Mouse (Mus musculus): Measurements from ENCODE around the gene Lyg1. TPM values are rescaled to one million over a fixed set of nuclear protein-coding genes. Genes with fewer than 3 reads are reported as not detected.
"Not testable (repeated sequence)": the region's sequence is repeated elsewhere in the genome, so short reads cannot be mapped to it uniquely, and the experiment has no call there.

Gene Lyg1
- not detected for total RNA-seq (2021)
- long read RNA-seq, result 0 reads

DNA sequence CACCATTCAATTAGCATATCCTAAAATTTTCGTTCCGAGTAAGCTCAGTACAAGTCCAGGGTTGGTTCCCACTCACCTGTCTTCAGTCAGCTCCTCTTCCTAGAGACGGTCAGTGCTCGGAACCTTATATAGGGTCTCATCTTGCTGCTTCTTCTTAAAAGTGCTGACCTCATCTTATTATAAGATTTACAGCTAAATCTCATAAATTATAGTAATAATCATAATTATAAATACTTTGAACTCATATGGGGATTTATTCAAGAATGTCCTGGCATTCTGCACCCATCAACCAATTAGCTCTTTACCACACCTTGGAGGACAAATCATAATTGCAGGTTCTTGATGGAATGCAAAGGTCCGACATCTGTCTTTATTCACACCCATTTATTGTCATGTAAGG, at the start of gene Lyg1:
TSS of gene Lyg1 (minus strand) at position 101 of the 400 bp plus-strand sequence.
- no peak for DNase-seq (ENCODE audit: low spot score in 2 of 2)

- no peak for DNase-seq (ENCODE audit: low spot score in 2 of 2)
Observed at GRCm38 (mm10) chr1:38006741-38007140, 49.2 kb upstream of the Lyg1 start.

- no peak for DNase-seq (ENCODE audit: low spot score in 2 of 2)
Observed at GRCm38 (mm10) chr1:38003046-38003445, 45.5 kb upstream of the Lyg1 start.

- DNase-seq (ENCODE audit: low spot score in 2 of 2), result no peak
Observed at GRCm38 (mm10) chr1:38001956-38002355, 44.4 kb upstream of the Lyg1 start.

DNA sequence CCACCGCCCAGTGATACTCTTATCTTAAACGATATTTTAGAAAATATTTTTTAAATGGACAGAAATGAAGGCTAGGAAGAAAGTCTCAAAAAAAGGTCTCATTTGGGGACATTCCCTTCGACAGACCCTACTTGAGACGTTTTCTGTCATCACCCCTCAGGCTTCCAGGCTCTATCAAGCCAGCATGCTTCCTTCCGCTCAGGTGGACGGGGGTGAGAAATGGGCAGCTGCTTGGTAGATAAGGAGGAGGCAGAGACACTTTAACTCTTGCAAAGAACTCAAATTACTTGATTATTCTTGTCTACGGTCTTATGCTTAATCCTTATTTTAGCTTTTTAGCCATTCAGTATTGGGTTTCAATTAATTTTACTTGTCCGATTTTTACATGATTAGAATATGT, 43.3 kb upstream of the Lyg1 start:
- DNase-seq (ENCODE audit: low spot score in 2 of 2), result no peak

GRCm38 (mm10) chr1:37999552-37999951, 42.0 kb upstream of the Lyg1 start:
- no peak for DNase-seq (ENCODE audit: low spot score in 2 of 2)

GRCm38 (mm10) chr1:37998371-37999199, 41.0 kb upstream of the Lyg1 start:
- DNase-seq (ENCODE audit: low spot score in 2 of 2), result no peak

DNA sequence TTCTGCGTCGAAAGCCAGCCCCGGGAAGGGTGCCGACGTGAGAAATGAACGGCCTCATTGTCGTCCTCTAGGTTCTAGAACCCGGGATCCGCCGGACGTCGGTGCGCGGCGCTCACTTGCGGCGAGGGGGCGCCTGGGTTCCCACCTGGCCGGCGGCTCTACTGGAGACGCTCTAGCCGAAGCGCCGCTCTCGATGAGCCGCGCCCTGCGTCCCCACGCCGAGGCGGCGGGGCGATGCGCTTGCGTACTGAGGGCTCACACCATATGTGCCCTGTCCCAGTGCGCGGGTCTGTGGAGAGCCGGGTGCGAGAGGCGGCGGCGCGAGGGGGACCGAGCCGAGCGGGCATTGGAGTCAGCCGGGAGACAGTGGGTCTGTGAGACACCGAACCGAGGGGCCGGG, 40.3 kb upstream of the Lyg1 start, which contains the start of the genes Txndc9 and Eif5b:
TSS of gene Txndc9 (minus strand) at position 27 of the 400 bp plus-strand sequence.
TSS of gene Eif5b (plus strand) at position 144 of the 400 bp plus-strand sequence.
- peak; percentile 93 to 96 for DNase-seq (ENCODE audit: low spot score in 2 of 2)

- peak; percentile 94 to 95 for DNase-seq (ENCODE audit: low spot score in 2 of 2)
Observed at GRCm38 (mm10) chr1:37996877-37997484, 39.4 kb upstream of the Lyg1 start.

DNA sequence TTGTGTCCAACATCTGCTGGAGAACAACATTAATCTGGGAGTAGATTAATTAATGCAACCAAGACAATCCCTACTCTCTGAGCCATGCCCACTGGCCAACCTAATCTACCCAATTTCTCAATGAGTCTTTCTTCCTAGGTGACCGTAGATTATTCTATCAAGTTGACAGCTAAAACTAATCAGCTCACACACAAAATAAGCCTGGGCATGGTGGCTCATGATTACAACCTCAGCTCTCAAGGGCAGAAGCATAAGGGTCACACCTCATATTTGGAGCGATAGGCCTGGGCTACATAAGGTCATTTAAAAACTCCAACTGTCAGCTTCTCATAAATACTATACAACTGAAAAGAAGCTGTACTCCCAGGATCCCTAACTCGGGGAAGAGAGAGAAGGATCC, 38.7 kb upstream of the Lyg1 start:
- DNase-seq (ENCODE audit: low spot score in 2 of 2), result no peak

GRCm38 (mm10) chr1:37987856-37988255, 30.3 kb upstream of the Lyg1 start:
- DNase-seq (ENCODE audit: low spot score in 2 of 2), result no peak

DNA sequence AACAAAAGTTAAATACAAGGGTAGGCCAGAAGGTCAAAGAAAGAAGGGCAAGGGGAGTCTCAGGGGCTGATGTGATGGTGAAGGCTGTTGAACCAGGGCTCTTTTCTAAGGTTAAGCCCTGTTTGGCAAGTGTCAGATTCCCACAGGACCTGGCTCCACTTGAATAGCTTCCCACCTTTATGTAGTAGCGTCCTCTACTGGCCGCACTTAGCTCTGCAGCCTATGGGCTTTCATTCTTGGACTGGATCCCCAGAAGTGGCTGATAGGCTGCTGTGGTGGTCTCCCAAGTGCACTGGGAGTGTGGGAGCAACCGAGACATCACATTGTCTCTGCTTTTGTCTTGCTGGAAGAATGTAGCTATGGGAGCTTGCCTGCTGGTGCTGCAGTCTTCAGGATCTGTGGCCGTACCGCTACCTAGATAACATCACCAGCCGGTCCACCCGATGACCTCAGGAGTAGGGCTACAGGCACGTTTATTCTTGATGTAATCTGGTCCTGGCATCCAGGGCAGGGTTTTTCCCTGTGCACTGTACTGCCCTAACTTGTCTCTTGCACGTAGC, 28.3 kb upstream of the Lyg1 start:
- peak; percentile 66 to 68 for DNase-seq (ENCODE audit: low spot score in 2 of 2)

DNA sequence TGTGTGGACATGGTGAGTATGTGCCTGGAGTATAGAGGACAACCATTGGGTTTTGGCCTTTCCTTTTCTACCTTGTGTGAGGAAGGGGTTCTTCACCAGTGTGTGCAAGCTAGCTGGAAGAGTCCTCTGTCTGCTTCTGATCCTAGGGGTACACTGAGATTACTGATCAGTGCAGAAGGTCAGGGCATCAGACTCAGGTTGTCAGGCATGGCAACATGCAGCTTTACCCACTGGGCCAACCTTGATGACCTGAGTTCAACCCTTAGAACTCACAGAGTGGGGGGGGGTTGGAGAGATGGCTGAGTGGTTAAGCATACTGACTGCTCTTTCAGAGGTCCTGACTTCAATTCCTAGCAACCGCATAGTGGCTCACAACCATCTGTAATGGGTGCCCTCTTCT, 26.8 kb upstream of the Lyg1 start:
- DNase-seq (ENCODE audit: low spot score in 2 of 2), result no peak

DNA sequence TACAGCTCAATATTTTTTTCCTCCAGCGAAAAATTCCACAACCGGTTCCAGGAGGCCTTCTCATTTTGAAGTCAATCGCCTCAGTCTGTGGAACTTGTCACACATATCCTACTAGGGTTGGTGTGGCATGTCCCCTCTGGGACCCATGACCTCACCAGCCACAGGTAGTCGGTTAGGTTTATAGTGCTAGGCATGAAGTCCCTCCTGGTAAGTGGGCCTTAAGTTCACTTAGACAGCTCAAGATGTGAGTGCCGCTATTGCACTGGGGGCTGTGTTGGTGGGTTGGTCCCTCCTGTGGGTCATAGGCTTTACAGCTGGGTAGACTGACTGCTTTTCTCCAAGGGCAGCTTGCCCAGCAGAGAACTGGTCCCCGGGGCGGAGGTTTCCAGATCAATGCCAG, 19.7 kb upstream of the Lyg1 start:
- DNase-seq (ENCODE audit: low spot score in 2 of 2), result no peak

- not testable (repeated sequence) for DNase-seq (ENCODE audit: low spot score in 2 of 2)
Observed at GRCm38 (mm10) chr1:37976666-37977065, 19.1 kb upstream of the Lyg1 start.

GRCm38 (mm10) chr1:37971520-37971919, 14.0 kb upstream of the Lyg1 start:
- DNase-seq (ENCODE audit: low spot score in 2 of 2), result no peak

GRCm38 (mm10) chr1:37968746-37969145, 11.2 kb upstream of the Lyg1 start:
- no peak for DNase-seq (ENCODE audit: low spot score in 2 of 2)

DNA sequence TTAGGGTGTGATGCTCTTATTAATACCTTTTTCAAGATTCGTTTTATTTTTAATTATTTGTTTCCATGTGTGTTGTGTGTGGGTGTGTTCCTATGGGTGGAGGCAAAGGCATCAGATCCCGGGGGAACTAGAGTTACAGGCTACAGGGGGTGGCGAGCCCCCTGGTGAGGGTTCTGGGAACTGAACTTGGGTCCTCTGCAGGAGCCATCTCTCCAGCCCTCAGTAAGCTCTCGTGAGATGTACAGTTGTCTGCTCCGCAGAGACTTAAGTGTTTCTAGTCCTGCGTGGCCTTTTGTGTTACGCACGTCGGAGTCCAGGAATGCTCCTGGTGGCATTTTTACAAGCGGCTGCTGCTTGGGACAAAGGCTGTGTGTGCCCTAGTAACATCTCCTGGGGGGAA, 8.0 kb upstream of the Lyg1 start:
- DNase-seq (ENCODE audit: low spot score in 2 of 2), result no peak

DNA sequence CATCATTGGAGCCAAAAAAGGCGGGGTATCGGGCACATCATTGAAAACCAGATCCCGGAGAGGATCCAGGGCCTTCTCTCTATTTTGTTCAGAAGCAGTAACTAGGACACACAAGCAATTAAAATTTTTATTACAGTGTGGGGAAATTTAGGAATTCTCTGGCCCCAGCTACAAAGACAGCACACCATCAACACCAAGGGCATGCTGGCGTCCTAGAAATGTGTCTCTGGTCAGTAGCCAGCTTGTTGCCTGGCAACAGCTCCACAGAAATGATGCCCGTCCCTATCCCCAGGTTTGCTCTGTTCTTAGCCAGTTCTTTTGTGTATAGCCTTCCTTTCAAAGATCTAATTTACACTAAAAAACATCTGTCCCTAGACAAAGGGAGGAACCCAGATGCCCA, 1.9 kb upstream of the Lyg1 start:
- DNase-seq (ENCODE audit: low spot score in 2 of 2), result peak; percentile 45 to 57

GRCm38 (mm10) chr1:37958516-37958915, 957 bp upstream of the Lyg1 start:
- DNase-seq (ENCODE audit: low spot score in 2 of 2), result no peak

DNA sequence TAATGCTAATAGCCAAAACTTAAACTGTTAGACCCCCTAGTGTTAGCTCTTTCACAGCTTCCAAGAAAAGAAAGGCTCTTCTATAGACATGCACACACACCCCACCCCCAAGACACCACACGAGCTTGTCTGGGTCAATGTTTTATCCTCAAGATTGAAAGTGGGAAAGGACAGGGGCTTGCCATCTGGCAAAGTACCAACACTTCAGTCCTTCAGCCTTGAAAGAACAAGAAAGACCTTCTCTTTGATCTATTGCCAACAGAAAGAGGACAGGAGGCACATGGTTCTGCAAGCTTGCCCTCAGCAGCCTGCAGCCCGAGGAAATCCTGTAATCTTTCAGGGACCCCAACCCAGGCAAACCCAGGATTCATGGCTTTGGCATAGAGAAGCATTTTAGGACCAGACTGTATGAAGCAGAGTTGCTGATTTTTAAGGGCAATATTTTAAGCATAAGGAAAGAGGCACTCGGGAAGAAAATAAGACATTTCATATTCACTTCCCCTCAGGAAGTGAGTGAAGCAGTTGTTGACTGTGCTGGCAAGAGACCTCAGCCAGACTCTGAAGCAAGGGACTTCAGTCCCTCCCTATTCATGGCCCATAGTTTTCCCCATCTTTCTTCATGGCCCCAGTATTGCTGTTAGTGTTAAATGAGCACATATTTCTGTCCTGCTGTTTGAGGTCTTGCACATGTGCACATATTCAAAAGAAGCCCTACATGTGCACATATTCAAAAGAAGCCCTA, 698 bp downstream of the Lyg1 start:
- peak; percentile 12 to 35 for DNase-seq (ENCODE audit: low spot score in 2 of 2)

DNA sequence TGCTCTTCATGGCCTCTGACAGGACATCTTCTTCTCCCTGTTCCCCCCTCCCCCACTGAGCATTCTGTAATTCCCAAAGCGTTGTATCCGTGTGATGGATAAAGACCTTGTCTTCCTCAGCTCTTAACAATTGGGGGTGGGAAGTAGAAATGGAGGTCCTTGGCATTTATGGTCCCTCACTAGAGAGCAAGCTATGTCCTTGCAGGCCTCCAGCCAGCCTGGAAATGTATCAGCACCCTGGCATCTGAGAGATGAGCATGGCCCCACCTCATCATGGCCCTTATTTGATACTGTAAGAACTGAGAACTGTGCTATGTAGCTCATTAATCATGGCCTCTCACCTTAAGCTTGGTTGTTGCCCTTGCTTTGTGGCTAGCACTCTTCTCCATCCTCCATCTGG, 2.3 kb downstream of the Lyg1 start:
- DNase-seq (ENCODE audit: low spot score in 2 of 2), result no peak
